Comparison of ENCODE assay signal across 8 mouse cellular contexts in genomic region chrX:12916684-12917083, GRCm38 (mm10).
DNase-seq lines count a peak whose midpoint lies in the region; ATAC-seq and TF ChIP-seq lines count a peak whose summit lies in the region.

No protein-coding gene starts in this region.

- peak overlapping the region; percentile 43 for H3K4me3 ChIP-seq in heart, embryonic 13.5 days
- H3K4me3 ChIP-seq in heart, postnatal 0 days (ENCODE audit: low read depth, low read length), result peak overlapping the region; percentile 29
- H3K4me3 ChIP-seq in lung, postnatal 0 days (ENCODE audit: low read depth, low read length), result no peak overlapping the region

- no peaks in the 10 kb centered on the region; the same call in 1 of the 2 replicates for H3K27me3 ChIP-seq in heart, embryonic 13.5 days (replicated peaks)
- H3K27me3 ChIP-seq in heart, postnatal 0 days (ENCODE audit: control insufficient read depth, insufficient read depth, low read length), result no peaks in the 10 kb centered on the region
- no peaks in the 10 kb centered on the region for H3K27me3 ChIP-seq in lung, postnatal 0 days (replicated peaks; ENCODE audit: insufficient read depth, low read length)

- H3K4me2 ChIP-seq in heart, embryonic 13.5 days, result peak overlapping the region; percentile 63
- peak overlapping the region; percentile 48 for H3K4me2 ChIP-seq in heart, postnatal 0 days (ENCODE audit: low read depth, low read length)
- peak overlapping the region; percentile 42 for H3K4me2 ChIP-seq in lung, postnatal 0 days (replicated peaks; ENCODE audit: low read depth, low read length)

- no peaks in the 10 kb centered on the region for H3K9me3 ChIP-seq in heart, embryonic 13.5 days
- no peaks in the 10 kb centered on the region for H3K9me3 ChIP-seq in heart, postnatal 0 days (replicated peaks; ENCODE audit: control insufficient read depth, low read length)
- no peaks in the 10 kb centered on the region for H3K9me3 ChIP-seq in lung, postnatal 0 days (ENCODE audit: low read length)

- no peak for TF ChIP-seq CTCF in heart, postnatal 0 days (IDR thresholded peaks at IDR 0.05; ENCODE audit: low read depth)
- TF ChIP-seq CTCF in lung, postnatal 0 days (IDR thresholded peaks at IDR 0.05), result no peak

- WGBS in heart, embryonic 13.5 days, result 22% methylated on average over 11 of the region's 11 CpGs
- 29% methylated on average over 11 of the region's 11 CpGs for WGBS in heart, postnatal 0 days
- 23% methylated on average over 11 of the region's 11 CpGs for WGBS in lung, postnatal 0 days

- H3K27ac ChIP-seq in heart, embryonic 13.5 days (replicated peaks), result peak overlapping the region; percentile 12; the same call in 1 of the 2 replicates
- peak overlapping the region; percentile 46 for H3K27ac ChIP-seq in heart, postnatal 0 days (ENCODE audit: low read depth)
- H3K27ac ChIP-seq in lung, postnatal 0 days (ENCODE audit: low read length), result no peak overlapping the region

- no peak for TF ChIP-seq EP300 in heart, postnatal 0 days (IDR thresholded peaks at IDR 0.05; ENCODE audit: low read depth)
- TF ChIP-seq EP300 in lung, postnatal 0 days (IDR thresholded peaks at IDR 0.05), result no peak

- H3K4me1 ChIP-seq in heart, embryonic 13.5 days, result no peaks in the 10 kb centered on the region; the same call in 1 of the 2 replicates
- no peaks in the 10 kb centered on the region for H3K4me1 ChIP-seq in heart, postnatal 0 days (ENCODE audit: control insufficient read depth, insufficient read depth)
- H3K4me1 ChIP-seq in lung, postnatal 0 days (ENCODE audit: insufficient read depth, low read depth, low read length), result no peaks in the 10 kb centered on the region

- peak overlapping the region; percentile 1 for H3K9ac ChIP-seq in heart, embryonic 13.5 days
- peak overlapping the region; percentile 30; the same call in 1 of the 2 replicates for H3K9ac ChIP-seq in heart, postnatal 0 days (replicated peaks; ENCODE audit: low read depth, low read length)
- no peak overlapping the region for H3K9ac ChIP-seq in lung, postnatal 0 days (replicated peaks; ENCODE audit: low read depth)

- DNase-seq in heart, adult 8-10 months (ENCODE audit: low spot score), result no peak
- DNase-seq in ZHBTc4 (ENCODE audit: low read depth, low spot score), result peak; percentile 21
- no peak for DNase-seq in heart, postnatal 0 days (ENCODE audit: low spot score)
- no peak for DNase-seq in lung, postnatal 0 days (ENCODE audit: low spot score)
- no peak for DNase-seq in layer of hippocampus, postnatal 25 days (ENCODE audit: extremely low spot score in 1 of 2, low spot score in 1 of 2)
- DNase-seq in frontal cortex, postnatal 10 days (ENCODE audit: low spot score in 2 of 2), result no peak
- no peak for DNase-seq in right cerebral cortex, postnatal 10 days (ENCODE audit: low spot score in 2 of 2)

- no peak; the same call in 1 of the 2 replicates for ATAC-seq in heart, embryonic 13.5 days (ENCODE audit: extremely low read depth, insufficient number of reproducible peaks, low FRiP score, low TSS enrichment)
- ATAC-seq in heart, postnatal 0 days (ENCODE audit: insufficient read depth, low read depth), result peak; percentile 55
- peak; percentile 28; the same call in 1 of the 2 replicates for ATAC-seq in lung, postnatal 0 days

- H3K36me3 ChIP-seq in heart, embryonic 13.5 days, result no peaks in the 10 kb centered on the region
- H3K36me3 ChIP-seq in heart, postnatal 0 days (replicated peaks; ENCODE audit: control insufficient read depth, insufficient read depth, low read length), result no peaks in the 10 kb centered on the region
- no peaks in the 10 kb centered on the region for H3K36me3 ChIP-seq in lung, postnatal 0 days (ENCODE audit: insufficient read depth, low read length)
